Mouse (Mus musculus) E14TG2a.4 (cell line): ENCODE measurements around the gene Abi1.

Experiments used
- CTCF ChIP-seq: conservative IDR thresholded peaks from 2 replicates; pipeline ENCODE4 v1.5.1; 2014; ENCODE audit warnings: low read length
- NANOG ChIP-seq: IDR thresholded peaks from 2 replicates; pipeline ENCODE4 v1.6.1; 2014; ENCODE audit warnings: borderline replicate concordance, low read length, mixed read lengths
- POU5F1 ChIP-seq: IDR thresholded peaks from 2 replicates; pipeline ENCODE4 v1.6.1; 2014; ENCODE audit warnings: low read length, borderline replicate concordance

GRCm38 (mm10) chr2:23006219-23006618 lies 33.8 kb downstream of the Abi1 start:
- TF ChIP-seq CTCF (no peak), POU5F1 (no peak), NANOG (no peak)
